Mouse (Mus musculus) megakaryocyte progenitor cell, adult 5-6 weeks (primary cell): Measurements from ENCODE around the gene Man2a1. TPM values are rescaled to one million over a fixed set of nuclear protein-coding genes. Genes with fewer than 3 reads are reported as not detected.

Experiments used
- ATAC-seq: replicated peaks from 2 replicates; pipeline ENCODE4 v1.8.0; 2016; ENCODE audit warnings: mild to moderate bottlenecking, moderate TSS enrichment, inconsistent platforms; ENCODE audit not compliant: poor library complexity
- total RNA-seq, 2 experiments: library from RNA; stranded (forward) in 1 of 2; stranded (reverse) in 1 of 2; fragments of 157-497, 149-512 nt in 1 of 2; fragments of 200-1000 nt in 1 of 2; gene quantifications; 2 replicates each; pipeline versions ENCODE4 v1.2.3 to v1.2.4; 2015 to 2017

Gene Man2a1
- total RNA-seq, 2 experiments from 2014 or later, result 31.5 to 35.3 TPM

DNA sequence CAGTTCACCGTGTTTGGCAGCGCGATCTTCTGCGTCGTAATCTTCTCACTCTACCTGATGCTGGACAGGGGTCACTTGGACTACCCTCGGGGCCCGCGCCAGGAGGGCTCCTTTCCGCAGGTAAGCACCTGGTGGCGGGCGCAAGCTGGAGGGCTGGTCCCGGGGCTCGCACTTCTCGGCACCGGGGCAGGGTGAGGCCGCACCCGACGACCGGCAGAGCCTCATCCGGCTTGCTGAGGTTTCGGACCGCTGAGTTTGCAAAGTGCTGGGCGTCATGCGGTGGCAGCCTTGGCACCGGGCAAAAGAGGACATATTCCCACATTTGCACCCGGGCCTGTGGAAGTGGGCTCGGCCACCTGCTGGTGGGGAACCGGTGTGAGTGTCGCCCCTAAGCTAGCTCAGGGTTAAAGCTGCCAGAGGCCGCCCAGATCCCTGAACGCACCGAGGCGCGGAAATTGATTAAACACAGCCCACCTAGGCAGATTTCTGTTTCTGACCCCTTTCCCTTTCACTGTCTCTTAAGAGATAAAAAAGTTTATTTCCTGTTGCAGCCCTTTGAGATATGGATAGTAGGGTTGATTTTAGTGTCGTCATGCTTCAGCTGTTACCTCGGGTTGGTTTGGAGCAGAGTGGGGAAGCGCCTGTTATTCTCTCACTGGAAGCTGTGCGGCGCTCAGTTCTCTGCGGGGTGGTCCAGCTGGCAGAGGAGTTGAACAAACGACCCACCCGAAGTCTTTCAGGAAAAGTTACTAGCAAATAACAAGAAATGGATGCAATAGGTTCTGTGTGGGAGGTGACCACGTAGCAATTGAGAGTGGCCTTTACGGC, 1.4 kb downstream of the Man2a1 start:
- ATAC-seq, result peak; percentile 37

DNA sequence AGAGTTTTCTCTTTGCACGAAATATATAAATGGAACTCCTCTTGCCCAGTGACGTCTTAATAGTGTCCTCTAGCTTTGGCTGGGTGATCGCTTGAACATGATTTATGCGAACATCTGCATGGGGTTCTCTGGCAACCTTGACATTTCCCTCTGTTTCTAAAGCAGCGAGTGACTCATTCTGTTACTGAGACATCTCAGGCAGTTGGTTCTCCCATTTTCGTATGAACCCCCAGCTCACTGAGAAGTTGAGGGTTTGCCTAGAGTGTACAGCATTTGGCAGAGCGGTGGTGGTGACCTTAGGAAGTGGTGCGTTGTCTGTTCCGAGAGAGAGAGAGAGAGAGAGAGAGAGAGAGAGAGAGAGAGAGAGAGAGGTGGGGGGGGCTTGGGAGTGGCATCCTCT, 2.6 kb downstream of the Man2a1 start:
- no peak for ATAC-seq

GRCm38 (mm10) chr17:64603534-64603933, 3.0 kb downstream of the Man2a1 start:
- ATAC-seq, result no peak

- ATAC-seq, result no peak
These were observed 3.6 kb downstream of the Man2a1 start for GRCm38 (mm10) chr17:64604163-64604562.

GRCm38 (mm10) chr17:64608228-64608627, 7.7 kb downstream of the Man2a1 start:
- ATAC-seq, result no peak

- ATAC-seq, result peak; percentile 82
These were observed 8.5 kb downstream of the Man2a1 start for GRCm38 (mm10) chr17:64608923-64609598.

- ATAC-seq, result no peak
These were observed 9.2 kb downstream of the Man2a1 start for GRCm38 (mm10) chr17:64609741-64610140.

DNA sequence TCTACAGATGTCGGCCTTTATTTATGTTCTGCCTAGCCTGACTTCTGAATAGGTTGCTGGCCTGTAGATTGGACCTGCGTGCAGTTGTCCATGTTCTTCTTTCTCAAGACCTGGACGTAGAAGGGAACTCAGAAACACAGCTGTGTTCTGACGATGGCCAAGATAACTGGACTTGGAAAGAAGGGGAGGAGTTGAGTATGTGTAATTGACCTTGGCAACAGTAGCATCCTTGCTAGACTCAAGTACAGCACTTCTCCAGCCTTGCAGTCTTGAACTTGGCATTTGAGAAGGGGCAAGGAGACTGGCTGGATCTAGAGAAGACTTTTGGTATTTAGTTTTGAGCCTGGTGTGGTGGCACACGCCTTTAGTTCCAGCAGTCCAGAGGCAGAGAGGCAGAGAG, 10.9 kb downstream of the Man2a1 start:
- no peak for ATAC-seq

DNA sequence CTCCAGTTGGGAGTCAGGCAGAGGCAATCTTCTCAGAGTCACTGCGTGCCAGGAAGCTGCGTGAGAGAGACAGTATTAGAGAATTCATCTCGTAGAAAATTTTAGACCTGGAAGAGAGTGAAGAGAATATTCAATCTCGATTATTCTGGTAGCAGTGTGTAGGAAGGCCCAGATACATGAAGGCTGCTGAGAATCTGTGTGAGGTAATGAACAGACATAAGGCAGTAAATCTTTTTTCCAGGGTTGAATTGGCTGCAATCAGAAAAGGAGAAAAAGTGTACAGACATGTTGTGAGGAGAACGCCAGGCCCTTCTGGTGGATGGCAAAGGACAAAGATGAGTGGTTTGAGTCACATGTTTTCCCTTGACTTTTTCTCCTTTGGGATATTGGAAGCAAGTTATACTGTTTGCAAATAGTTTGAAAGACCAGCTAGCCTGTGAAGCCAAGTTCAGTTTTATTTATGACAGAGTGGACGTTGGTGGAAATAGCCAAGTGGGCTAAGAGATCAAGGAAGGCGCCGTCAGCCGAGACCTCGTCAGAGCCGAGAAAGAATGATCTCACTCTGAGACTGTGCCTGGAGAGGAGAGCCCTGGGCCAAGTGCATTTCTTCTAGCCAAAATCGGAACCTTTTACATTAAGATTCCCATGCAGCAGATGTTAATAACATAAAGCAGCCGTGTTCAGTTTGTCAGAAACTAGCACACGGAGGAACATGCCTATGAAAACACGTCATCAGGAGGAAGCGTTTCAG, 11.8 kb downstream of the Man2a1 start:
- ATAC-seq, result no peak

GRCm38 (mm10) chr17:64612930-64613329, 12.4 kb downstream of the Man2a1 start:
- ATAC-seq, result no peak

DNA sequence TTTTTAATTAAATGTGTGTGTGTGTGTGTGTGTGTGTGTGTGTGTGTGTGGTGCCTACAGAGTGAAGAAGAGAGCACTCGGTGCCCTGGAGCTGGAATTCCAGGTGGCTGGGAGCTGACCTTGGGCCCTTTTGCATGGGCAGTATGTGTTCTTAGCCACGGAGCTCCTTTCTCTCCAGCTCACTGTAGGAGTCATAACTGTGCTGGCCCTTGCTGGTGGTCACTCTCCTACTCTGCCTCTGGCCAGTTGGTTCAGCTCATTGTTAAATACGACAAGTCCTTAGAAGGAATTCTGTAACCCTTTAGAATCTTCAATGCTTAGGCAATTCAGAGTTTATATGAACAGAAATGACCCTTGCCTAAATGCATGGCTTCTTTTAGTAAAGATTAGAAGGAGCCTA, 12.8 kb downstream of the Man2a1 start:
- ATAC-seq, result no peak

- no peak for ATAC-seq
These were observed 14.3 kb downstream of the Man2a1 start for GRCm38 (mm10) chr17:64614804-64615203.

DNA sequence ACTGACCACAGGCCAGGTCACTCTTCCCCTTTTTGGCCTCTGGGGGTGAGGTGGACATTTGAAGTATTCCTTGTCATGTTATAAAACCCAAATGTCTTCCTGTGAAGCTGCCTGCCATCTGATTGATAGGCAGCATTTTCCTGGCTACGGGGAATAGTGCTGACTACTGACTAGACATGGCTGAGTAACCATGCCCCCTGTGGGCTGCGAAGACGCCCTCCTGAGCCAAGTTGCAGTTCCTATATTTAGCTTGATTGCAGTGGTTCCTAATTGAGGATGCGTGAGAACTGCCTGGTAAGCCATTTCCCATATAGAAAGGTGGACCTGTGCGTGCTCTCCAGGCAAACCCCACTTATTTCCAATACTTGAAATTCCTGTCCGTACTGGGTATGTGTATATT, 14.9 kb downstream of the Man2a1 start:
- ATAC-seq, result peak; percentile 49

- peak; percentile 32; the same call in 1 of the 2 replicates for ATAC-seq
These were observed 15.7 kb downstream of the Man2a1 start for GRCm38 (mm10) chr17:64616259-64616658.

GRCm38 (mm10) chr17:64617838-64618237, 17.3 kb downstream of the Man2a1 start:
- peak; percentile 30; the same call in 1 of the 2 replicates for ATAC-seq

- no peak for ATAC-seq
These were observed 18.5 kb downstream of the Man2a1 start for GRCm38 (mm10) chr17:64618996-64619395.

- ATAC-seq, result no peak
These were observed 19.6 kb downstream of the Man2a1 start for GRCm38 (mm10) chr17:64620135-64620534.

- ATAC-seq, result 0 out of 2 replicates have a peak, but pooled peaks have one; percentile 9
These were observed 20.1 kb downstream of the Man2a1 start for GRCm38 (mm10) chr17:64620627-64621026.

DNA sequence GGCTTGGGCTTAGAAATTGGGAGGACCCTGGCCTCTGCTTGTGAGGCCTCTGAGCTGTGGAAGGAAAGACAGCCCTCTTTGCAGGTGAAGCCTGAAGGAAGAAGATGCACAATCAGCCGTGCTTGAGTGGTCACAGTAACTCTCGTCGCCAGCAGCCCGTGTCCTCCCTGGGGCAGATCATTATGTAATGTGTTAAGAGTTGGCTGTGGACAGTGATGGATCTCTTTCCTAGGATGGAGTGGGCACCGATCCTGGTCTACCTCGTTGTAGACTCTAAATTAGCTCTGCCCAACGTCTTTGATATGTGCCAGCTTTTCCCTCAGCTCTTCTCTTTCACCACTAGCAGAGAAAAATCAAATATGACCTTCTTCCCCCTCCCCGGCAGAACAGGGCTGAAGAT, 20.7 kb downstream of the Man2a1 start:
- ATAC-seq, result no peak

DNA sequence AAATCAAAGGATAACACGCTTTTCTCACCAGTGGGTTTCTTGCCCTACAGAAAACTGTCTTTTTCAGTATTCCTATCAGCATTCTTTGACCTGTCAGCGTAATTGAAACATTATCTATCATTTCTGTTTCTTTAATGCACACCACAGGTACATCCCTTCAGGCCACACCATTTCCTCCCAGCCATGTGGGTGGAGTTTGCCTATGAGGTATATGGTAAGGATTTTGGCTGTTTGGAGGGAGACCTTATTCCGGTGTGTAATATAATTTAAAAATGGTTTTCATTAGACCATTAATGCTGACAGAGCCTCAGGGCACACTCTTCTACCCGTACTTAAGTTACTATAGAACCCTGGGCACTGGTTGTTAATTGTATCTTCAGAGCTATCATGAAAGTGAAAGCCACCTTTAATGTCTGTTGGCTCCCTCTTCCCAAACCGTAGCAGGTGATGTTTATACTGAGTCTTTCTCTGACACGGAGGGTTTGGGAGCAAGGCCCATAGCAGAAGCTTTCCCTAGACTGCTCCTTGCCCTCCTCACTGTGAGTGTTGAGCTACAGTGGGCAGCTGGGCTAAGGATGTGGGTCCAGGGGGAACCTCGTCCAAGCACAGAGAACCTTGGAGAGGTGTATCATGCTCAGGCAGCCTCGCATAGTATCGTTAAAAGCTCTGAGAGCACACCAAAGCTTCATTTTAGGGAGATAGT, 21.3 kb downstream of the Man2a1 start:
- peak; percentile 18; the same call in 1 of the 2 replicates for ATAC-seq
